Comparison of ENCODE assay signal across 27 mouse cellular contexts in the genomic region with DNA sequence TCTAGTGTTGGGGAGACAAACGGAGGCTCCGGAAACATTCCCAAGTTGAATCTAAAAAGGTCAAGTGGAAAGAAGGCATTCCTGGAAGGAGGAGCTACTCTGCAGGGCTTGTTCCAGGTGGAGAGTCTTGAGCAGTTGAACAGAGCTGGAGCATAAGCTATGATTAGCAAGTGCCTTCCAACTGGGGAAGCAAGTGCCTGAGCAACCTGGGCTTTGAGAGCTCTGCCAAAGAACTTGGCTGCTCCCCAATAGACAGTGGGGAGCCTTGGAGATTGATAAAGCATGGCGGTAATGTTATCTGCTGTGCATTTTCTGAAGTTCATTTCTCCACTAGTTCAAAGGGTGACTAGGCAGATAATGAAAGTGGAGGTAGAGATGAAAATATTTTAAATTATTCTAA.
DNase-seq lines count a peak whose midpoint lies in the region; ATAC-seq and TF ChIP-seq lines count a peak whose summit lies in the region.
"Had no signal": no experiment of that assay in that cellular context is flagged by ENCODE, and none has a peak within 500 bp of the region (broad histone marks: within the 10 kb centered on the region; RNA-seq: fewer than 3 reads in every experiment).

No protein-coding gene starts in this region.

- no peak for ATAC-seq in forebrain, embryonic 14.5 days
- no peak for ATAC-seq in forebrain, postnatal 0 days
- no peak for ATAC-seq in midbrain, postnatal 0 days (ENCODE audit: low FRiP score)
- ATAC-seq in midbrain, embryonic 15.5 days (replicated peaks), result no peak
- ATAC-seq: activated CD4-positive, CD25-positive, alpha-beta regulatory T cell, adult 4 months; forebrain, embryonic 16.5 days; inflammation-experienced regulatory T-cells, adult 6 months; liver, postnatal 0 days had no signal

- no peak overlapping the region for H3K9ac ChIP-seq in forebrain, embryonic 14.5 days (ENCODE audit: low read length)
- H3K9ac ChIP-seq in forebrain, postnatal 0 days, result no peak overlapping the region
- H3K9ac ChIP-seq in midbrain, postnatal 0 days (replicated peaks; ENCODE audit: low read length, poor library complexity, severe bottlenecking), result no peak overlapping the region
- no peak overlapping the region for H3K9ac ChIP-seq in midbrain, embryonic 15.5 days
- H3K9ac ChIP-seq: embryonic facial prominence, embryonic 12.5 days; liver, postnatal 0 days; neural tube, embryonic 15.5 days had no signal

- H3K9me3 ChIP-seq in forebrain, embryonic 14.5 days (replicated peaks; ENCODE audit: control insufficient read depth, low read length), result no peaks in the 10 kb centered on the region
- no peaks in the 10 kb centered on the region for H3K9me3 ChIP-seq in forebrain, postnatal 0 days (ENCODE audit: low read length)
- H3K9me3 ChIP-seq in midbrain, postnatal 0 days (ENCODE audit: low read length), result no peaks in the 10 kb centered on the region
- H3K9me3 ChIP-seq in midbrain, embryonic 15.5 days, result no peaks in the 10 kb centered on the region
- H3K9me3 ChIP-seq: embryonic facial prominence, embryonic 12.5 days; G1E; hindbrain, embryonic 10.5 days; limb, embryonic 10.5 days; midbrain, embryonic 10.5 days; neural tube, embryonic 15.5 days had no signal

- peak; percentile 30 for DNase-seq in forebrain, embryonic 14.5 days (ENCODE audit: low spot score)
- DNase-seq in forebrain, postnatal 0 days, result no peak
- peak; percentile 62 for DNase-seq in midbrain, postnatal 0 days (ENCODE audit: low spot score)
- DNase-seq in cerebellum, adult 9-11 months, result peak; percentile 4
- no peak for DNase-seq in testis, postnatal 14 days (ENCODE audit: low spot score)
- no peak for DNase-seq in right cerebral cortex, postnatal 25 days
- DNase-seq: adrenal gland, adult 8-10 months; B cell, adult 2 months; heart, postnatal 10 days; kidney, adult 18-20 months; layer of hippocampus, adult 9-11 months; liver; liver, postnatal 0 days; lung, postnatal 10 days; right cerebral cortex, adult 18-20 months had no signal

- H3K36me3 ChIP-seq in forebrain, embryonic 14.5 days (ENCODE audit: control insufficient read depth, insufficient read depth, low read length), result no peaks in the 10 kb centered on the region
- no peaks in the 10 kb centered on the region for H3K36me3 ChIP-seq in forebrain, postnatal 0 days (ENCODE audit: insufficient read depth)
- H3K36me3 ChIP-seq in midbrain, postnatal 0 days (ENCODE audit: insufficient read depth, low read length), result no peaks in the 10 kb centered on the region
- no peaks in the 10 kb centered on the region for H3K36me3 ChIP-seq in midbrain, embryonic 15.5 days (replicated peaks)
- H3K36me3 ChIP-seq: embryonic facial prominence, embryonic 12.5 days; G1E; hindbrain, embryonic 10.5 days; limb, embryonic 10.5 days; midbrain, embryonic 10.5 days; neural tube, embryonic 15.5 days had no signal

- 83% methylated on average over 3 of the region's 3 CpGs for WGBS in forebrain, embryonic 14.5 days
- WGBS in forebrain, postnatal 0 days, result 76% methylated on average over 3 of the region's 3 CpGs
- WGBS in midbrain, postnatal 0 days, result 90% methylated on average over 3 of the region's 3 CpGs
- WGBS in midbrain, embryonic 15.5 days, result 87% methylated on average over 3 of the region's 3 CpGs

- no peaks in the 10 kb centered on the region for H3K27me3 ChIP-seq in forebrain, embryonic 14.5 days (replicated peaks; ENCODE audit: control insufficient read depth, insufficient read depth, low read length)
- no peaks in the 10 kb centered on the region for H3K27me3 ChIP-seq in forebrain, postnatal 0 days (ENCODE audit: insufficient read depth, low read length)
- no peaks in the 10 kb centered on the region for H3K27me3 ChIP-seq in midbrain, postnatal 0 days (ENCODE audit: insufficient read depth, low read length)
- no peaks in the 10 kb centered on the region for H3K27me3 ChIP-seq in midbrain, embryonic 15.5 days (replicated peaks)
- H3K27me3 ChIP-seq: CH12.LX; embryonic facial prominence, embryonic 12.5 days; neural tube, embryonic 15.5 days had no signal

- no peak overlapping the region for H3K27ac ChIP-seq in forebrain, embryonic 14.5 days (ENCODE audit: low read depth, low read length)
- H3K27ac ChIP-seq in forebrain, postnatal 0 days (ENCODE audit: low read depth, low read length), result no peak overlapping the region
- H3K27ac ChIP-seq in midbrain, postnatal 0 days (ENCODE audit: low read depth, low read length), result no peak overlapping the region
- H3K27ac ChIP-seq in midbrain, embryonic 15.5 days, result no peak overlapping the region
- H3K27ac ChIP-seq: embryonic facial prominence, embryonic 12.5 days; hindbrain, embryonic 10.5 days; limb, embryonic 10.5 days; midbrain, embryonic 10.5 days; neural tube, embryonic 15.5 days had no signal

- H3K4me1 ChIP-seq in forebrain, embryonic 14.5 days (ENCODE audit: control insufficient read depth, insufficient read depth, low read length), result no peaks in the 10 kb centered on the region
- no peaks in the 10 kb centered on the region for H3K4me1 ChIP-seq in forebrain, postnatal 0 days (ENCODE audit: insufficient read depth)
- H3K4me1 ChIP-seq in midbrain, postnatal 0 days (ENCODE audit: insufficient read depth, low read length), result no peaks in the 10 kb centered on the region
- no peaks in the 10 kb centered on the region for H3K4me1 ChIP-seq in midbrain, embryonic 15.5 days
- H3K4me1 ChIP-seq: embryonic facial prominence, embryonic 12.5 days; hindbrain, embryonic 10.5 days; limb, embryonic 10.5 days; midbrain, embryonic 10.5 days; neural tube, embryonic 15.5 days had no signal

- no peak overlapping the region for H3K4me3 ChIP-seq in forebrain, embryonic 14.5 days (ENCODE audit: low read depth, low read length)
- no peak overlapping the region for H3K4me3 ChIP-seq in forebrain, postnatal 0 days (ENCODE audit: low read depth, low read length)
- no peak overlapping the region for H3K4me3 ChIP-seq in midbrain, postnatal 0 days (ENCODE audit: low read depth, low read length)
- H3K4me3 ChIP-seq in midbrain, embryonic 15.5 days, result no peak overlapping the region
- H3K4me3 ChIP-seq: embryonic facial prominence, embryonic 12.5 days; hindbrain, embryonic 10.5 days; limb, embryonic 10.5 days; midbrain, embryonic 10.5 days; neural tube, embryonic 15.5 days had no signal

- no peak for TF ChIP-seq CTCF in forebrain, postnatal 0 days (IDR thresholded peaks at IDR 0.05; ENCODE audit: low read depth)
- TF ChIP-seq CTCF in midbrain, postnatal 0 days (IDR thresholded peaks at IDR 0.05), result no peak

- H3K4me2 ChIP-seq in forebrain, embryonic 14.5 days (ENCODE audit: low read length), result no peak overlapping the region
- H3K4me2 ChIP-seq in forebrain, postnatal 0 days (ENCODE audit: low read depth), result no peak overlapping the region
- H3K4me2 ChIP-seq in midbrain, postnatal 0 days (ENCODE audit: low read depth, low read length, poor library complexity, severe bottlenecking), result no peak overlapping the region
- H3K4me2 ChIP-seq in midbrain, embryonic 15.5 days, result no peak overlapping the region
- H3K4me2 ChIP-seq: embryonic facial prominence, embryonic 12.5 days; heart, embryonic 11.5 days; neural tube, embryonic 15.5 days had no signal

Comparison
In these comparisons a context has a peak if more than half of its experiments do, and no peak if none do; other contexts are left out.
1. DNase-seq: peak in forebrain, embryonic 14.5 days (single experiment), midbrain, postnatal 0 days (single experiment) and cerebellum, adult 9-11 months (single experiment); none in forebrain, postnatal 0 days (single experiment), testis, postnatal 14 days (single experiment) and right cerebral cortex, postnatal 25 days (single experiment).